Mouse (Mus musculus) liver, embryonic 14.5 days (tissue): ENCODE data around the gene Pam.

Source experiments
- CTCF ChIP-seq: IDR thresholded peaks from 2 replicates; pipeline ENCODE4 v1.5.1; 2016; ENCODE audit warnings: antibody characterized with exemption, low read depth, control low read depth
- EP300 ChIP-seq: IDR thresholded peaks from 2 replicates; pipeline ENCODE4 v1.6.1; 2016; ENCODE audit warnings: antibody characterized with exemption, low read depth

- TF ChIP-seq CTCF (peak; percentile 15; the same call in 1 of the 2 replicates), EP300 (no peak)
These were observed 326.0 kb downstream of the Pam start for GRCm38 (mm10) chr1:97769294-97769903.
